In the genomic region with DNA sequence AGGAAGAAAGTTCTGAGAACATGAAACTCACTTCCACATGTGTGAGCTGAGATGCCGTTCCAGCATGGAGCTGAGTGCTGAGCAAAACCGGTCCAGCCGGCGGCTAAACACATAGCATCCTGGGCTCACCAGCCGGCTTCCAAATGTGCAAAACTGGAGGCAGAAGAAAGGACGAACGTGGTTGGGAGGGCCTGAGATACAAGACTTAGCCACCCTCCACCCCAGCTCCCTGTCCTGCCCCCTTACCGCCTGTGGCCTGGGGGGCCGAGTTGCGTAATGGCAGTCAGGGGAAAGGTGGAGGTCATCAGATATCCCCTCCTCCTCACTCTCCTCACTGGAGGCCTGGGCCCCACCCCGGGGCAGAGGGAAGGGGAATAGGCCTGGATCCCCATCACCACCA, we compare ENCODE assay signal across 17 mouse cellular contexts. TPM values are rescaled to one million over a fixed set of nuclear protein-coding genes. Genes with fewer than 3 reads are reported as not detected.
A peak's percentile ranks its signal among the peaks of the same experiment; 100 is the strongest.
DNase-seq lines count a peak whose midpoint lies in the region; ATAC-seq and TF ChIP-seq lines count a peak whose summit lies in the region.
"Had no signal": no experiment of that assay in that cellular context is flagged by ENCODE, and none has a peak within 500 bp of the region (broad histone marks: within the 10 kb centered on the region; RNA-seq: fewer than 3 reads in every experiment).

No protein-coding gene starts in this region.

- H3K27ac ChIP-seq in midbrain, embryonic 13.5 days, result no peak overlapping the region
- H3K27ac ChIP-seq in midbrain, postnatal 0 days (ENCODE audit: low read depth, low read length), result no peak overlapping the region
- H3K27ac ChIP-seq in liver, embryonic 11.5 days (ENCODE audit: low read depth, low read length), result no peak overlapping the region
- H3K27ac ChIP-seq: embryonic facial prominence, embryonic 10.5 days; heart, embryonic 10.5 days; liver, embryonic 14.5 days had no signal

- 89% methylated on average over 11 of the region's 11 CpGs for WGBS in midbrain, embryonic 13.5 days
- 91% methylated on average over 11 of the region's 11 CpGs for WGBS in midbrain, postnatal 0 days
- WGBS in liver, embryonic 11.5 days, result 77% methylated on average over 11 of the region's 11 CpGs

- H3K4me1 ChIP-seq in midbrain, embryonic 13.5 days (replicated peaks), result peaks cover 35% of the 10 kb centered on the region
- H3K4me1 ChIP-seq in midbrain, postnatal 0 days (ENCODE audit: insufficient read depth, low read length), result peaks cover 9% of the 10 kb centered on the region
- peaks cover 82% of the 10 kb centered on the region for H3K4me1 ChIP-seq in E14TG2a.4 (replicated peaks; ENCODE audit: low read depth, low read length)
- peaks cover 28% of the 10 kb centered on the region for H3K4me1 ChIP-seq in liver, embryonic 11.5 days (replicated peaks; ENCODE audit: control insufficient read depth, insufficient read depth, low read length)

- no peak for ATAC-seq in midbrain, embryonic 13.5 days
- ATAC-seq in midbrain, postnatal 0 days (ENCODE audit: low FRiP score), result no peak
- no peak for ATAC-seq in liver, embryonic 11.5 days (replicated peaks; ENCODE audit: low FRiP score)
- ATAC-seq: Patski had no signal

- no peak overlapping the region for H3K4me3 ChIP-seq in midbrain, embryonic 13.5 days (replicated peaks)
- H3K4me3 ChIP-seq in midbrain, postnatal 0 days (ENCODE audit: low read depth, low read length), result no peak overlapping the region
- peak overlapping the region; percentile 57 for H3K4me3 ChIP-seq in E14TG2a.4 (replicated peaks; ENCODE audit: low read length)
- no peak overlapping the region for H3K4me3 ChIP-seq in liver, embryonic 11.5 days (ENCODE audit: low read depth, low read length)
- H3K4me3 ChIP-seq: embryonic facial prominence, embryonic 10.5 days; heart, embryonic 10.5 days; midbrain, embryonic 10.5 days had no signal

- H3K4me2 ChIP-seq in midbrain, embryonic 13.5 days (replicated peaks), result no peak overlapping the region
- no peak overlapping the region for H3K4me2 ChIP-seq in midbrain, postnatal 0 days (ENCODE audit: low read depth, low read length, poor library complexity, severe bottlenecking)
- no peak overlapping the region for H3K4me2 ChIP-seq in liver, embryonic 11.5 days

- H3K27me3 ChIP-seq in midbrain, embryonic 13.5 days, result no peaks in the 10 kb centered on the region
- H3K27me3 ChIP-seq in midbrain, postnatal 0 days (ENCODE audit: insufficient read depth, low read length), result no peaks in the 10 kb centered on the region
- no peaks in the 10 kb centered on the region for H3K27me3 ChIP-seq in E14TG2a.4 (ENCODE audit: insufficient read depth, low read length)
- H3K27me3 ChIP-seq in liver, embryonic 11.5 days (replicated peaks; ENCODE audit: control insufficient read depth, insufficient read depth, low read length), result no peaks in the 10 kb centered on the region
- H3K27me3 ChIP-seq: Patski had no signal

- DNase-seq in cerebellum, adult 11-12 months, result peak; percentile 41
- no peak for DNase-seq in cerebellum, adult 8-10 months
- peak; percentile 92 for DNase-seq in heart, adult 11 months
- DNase-seq in heart, postnatal 14 days, result no peak
- no peak for DNase-seq in midbrain, postnatal 0 days (ENCODE audit: low spot score)
- no peak for DNase-seq in liver, embryonic 11.5 days (ENCODE audit: low spot score)

- H3K9ac ChIP-seq in midbrain, embryonic 13.5 days (replicated peaks), result 0 out of 2 replicates have a peak overlapping the region, but pooled peaks have one; percentile 29
- no peak overlapping the region for H3K9ac ChIP-seq in midbrain, postnatal 0 days (replicated peaks; ENCODE audit: low read length, poor library complexity, severe bottlenecking)
- H3K9ac ChIP-seq in liver, embryonic 11.5 days (ENCODE audit: low read depth, low read length), result no peak overlapping the region
- H3K9ac ChIP-seq: liver, embryonic 14.5 days had no signal

- H3K36me3 ChIP-seq in midbrain, embryonic 13.5 days, result peaks cover 61% of the 10 kb centered on the region
- peaks cover 42% of the 10 kb centered on the region for H3K36me3 ChIP-seq in midbrain, postnatal 0 days (ENCODE audit: insufficient read depth, low read length)
- peaks cover 66% of the 10 kb centered on the region for H3K36me3 ChIP-seq in E14TG2a.4 (ENCODE audit: insufficient read depth, low read length)
- peaks cover 26% of the 10 kb centered on the region for H3K36me3 ChIP-seq in liver, embryonic 11.5 days (ENCODE audit: control insufficient read depth, insufficient read depth, low read length)

- no peak for TF ChIP-seq CTCF in midbrain, postnatal 0 days (IDR thresholded peaks at IDR 0.05)
- no peak for TF ChIP-seq CTCF in E14TG2a.4 (conservative IDR thresholded peaks at IDR 0.05; ENCODE audit: low read length)

- H3K9me3 ChIP-seq in midbrain, embryonic 13.5 days, result no peaks in the 10 kb centered on the region
- no peaks in the 10 kb centered on the region for H3K9me3 ChIP-seq in midbrain, postnatal 0 days (ENCODE audit: low read length)
- H3K9me3 ChIP-seq in E14TG2a.4 (ENCODE audit: low read length), result no peaks in the 10 kb centered on the region
- H3K9me3 ChIP-seq in liver, embryonic 11.5 days (ENCODE audit: control insufficient read depth, low read length), result no peaks in the 10 kb centered on the region
- H3K9me3 ChIP-seq: embryonic facial prominence, embryonic 10.5 days; heart, embryonic 10.5 days; midbrain, embryonic 10.5 days had no signal

- intact Hi-C loops in heart, postnatal 14 days (cut with DNase I), result loop anchor here (1.0 to 5.0 kb wide), 2 partner anchors 40 to 122 kb away; no protein-coding TSS in a partner anchor

RNA-seq across cellular contexts. Expression of a gene that starts 3.5 kb away (rescaled TPM):
- 1 to 10 TPM; 5.0 to 5.1 TPM for total RNA-seq in heart, postnatal 14 days (2021)
- 4.3 and 5.6 TPM in 2 replicates for polyA plus RNA-seq in midbrain, embryonic 13.5 days (2015; fragmentation: Nextera tagmentation; extraction: Ambion mirVana)
- 3.7 and 4.9 TPM in 2 replicates for total RNA-seq in midbrain, postnatal 0 days (2014; rRNA removed)
- 3.5 and 4.0 TPM in 2 replicates for polyA plus RNA-seq in midbrain, postnatal 0 days (2015; fragmentation: Nextera tagmentation; extraction: Ambion mirVana)
- polyA plus RNA-seq in liver, embryonic 11.5 days (2014; fragmentation: Nextera tagmentation; extraction: Ambion mirVana), result 2.3 and 2.8 TPM in 2 replicates

RNA-seq across cellular contexts. Expression of a gene that starts 6.3 kb away (rescaled TPM):
- total RNA-seq in heart, postnatal 14 days (2021), result 1 to 10 TPM; 2.9 to 3.0 TPM
- 27.8 and 28.8 TPM in 2 replicates for polyA plus RNA-seq in midbrain, embryonic 13.5 days (2015; fragmentation: Nextera tagmentation; extraction: Ambion mirVana)
- 22.5 and 24.9 TPM in 2 replicates for total RNA-seq in midbrain, postnatal 0 days (2014; rRNA removed)
- 16.1 and 19.3 TPM in 2 replicates for polyA plus RNA-seq in midbrain, postnatal 0 days (2015; fragmentation: Nextera tagmentation; extraction: Ambion mirVana)
- polyA plus RNA-seq in liver, embryonic 11.5 days (2014; fragmentation: Nextera tagmentation; extraction: Ambion mirVana), result 8.7 and 8.9 TPM in 2 replicates

RNA-seq across cellular contexts. Expression of a gene that starts 18.3 kb away (rescaled TPM):
- 10 to 100 TPM in 1 of 2 experiments, 1 to 10 TPM in 1; 9.0 to 10.1 TPM for total RNA-seq in heart, postnatal 14 days (2021)
- polyA plus RNA-seq in midbrain, embryonic 13.5 days (2015; fragmentation: Nextera tagmentation; extraction: Ambion mirVana), result 9.9 and 11.0 TPM in 2 replicates
- total RNA-seq in midbrain, postnatal 0 days (2014; rRNA removed), result 35.5 and 37.8 TPM in 2 replicates
- 12.2 and 12.6 TPM in 2 replicates for polyA plus RNA-seq in midbrain, postnatal 0 days (2015; fragmentation: Nextera tagmentation; extraction: Ambion mirVana)
- polyA plus RNA-seq in liver, embryonic 11.5 days (2014; fragmentation: Nextera tagmentation; extraction: Ambion mirVana), result 0.88 and 1.5 TPM in 2 replicates

RNA-seq across cellular contexts. Expression of a gene that starts 22.0 kb away (rescaled TPM):
- under 1 TPM; 0.36 to 0.46 TPM for total RNA-seq in heart, postnatal 14 days (2021)
- 0.92 and 0.95 TPM in 2 replicates for polyA plus RNA-seq in midbrain, embryonic 13.5 days (2015; fragmentation: Nextera tagmentation; extraction: Ambion mirVana)
- 0.42 and 0.55 TPM in 2 replicates for total RNA-seq in midbrain, postnatal 0 days (2014; rRNA removed)
- polyA plus RNA-seq in midbrain, postnatal 0 days (2015; fragmentation: Nextera tagmentation; extraction: Ambion mirVana), result 0.10 and 0.17 TPM in 2 replicates
- polyA plus RNA-seq in liver, embryonic 11.5 days (2014; fragmentation: Nextera tagmentation; extraction: Ambion mirVana), result 0.05 and 0.08 TPM in 2 replicates
- total RNA-seq: hematopoietic stem cell, adult 5-6 weeks had no signal
- polyA plus RNA-seq: Patski had no signal

RNA-seq across cellular contexts. Expression of a gene that starts 49.8 kb away (rescaled TPM):
- total RNA-seq in heart, postnatal 14 days (2021), result not detected
- polyA plus RNA-seq in midbrain, embryonic 13.5 days (2015; fragmentation: Nextera tagmentation; extraction: Ambion mirVana), result 2.0 and 2.1 TPM in 2 replicates
- total RNA-seq in midbrain, postnatal 0 days (2014; rRNA removed), result 12.2 and 12.8 TPM in 2 replicates
- 7.8 and 8.4 TPM in 2 replicates for polyA plus RNA-seq in midbrain, postnatal 0 days (2015; fragmentation: Nextera tagmentation; extraction: Ambion mirVana)
- polyA plus RNA-seq in liver, embryonic 11.5 days (2014; fragmentation: Nextera tagmentation; extraction: Ambion mirVana), result 0.07 TPM in 1 of 2 replicates, not detected in the other
- total RNA-seq: gastrocnemius, adult 18-20 months; hematopoietic stem cell, adult 5-6 weeks had no signal
- polyA plus RNA-seq: gonadal fat pad, adult 2 months; thymus, adult 2 months had no signal

Comparison
In these comparisons a context has a peak if more than half of its experiments do, and no peak if none do; other contexts are left out.
1. DNase-seq: peak in cerebellum, adult 11-12 months (single experiment) and heart, adult 11 months (single experiment); none in cerebellum, adult 8-10 months (single experiment), heart, postnatal 14 days (0 of 2), midbrain, postnatal 0 days (single experiment) and liver, embryonic 11.5 days (single experiment).